Mouse (Mus musculus) urinary bladder, postnatal 25 days (tissue): ENCODE results near the gene Lrrc38.
"Not testable (repeated sequence)": the region's sequence is repeated elsewhere in the genome, so short reads cannot be mapped to it uniquely, and the experiment has no call there.

Experiments used
- DNase-seq: peaks from one replicate; pipeline ENCODE4 v3.0.0; 2022; ENCODE audit warnings: low spot score

Lrrc38 gene

GRCm38 (mm10) chr4:143349484-143349906, at the start of gene Lrrc38:
Gene Lrrc38, plus strand, starts transcription at chr4:143349757.
- DNase-seq, result no peak

- DNase-seq, result no peak
These were observed 49.4 kb upstream of the Lrrc38 start for GRCm38 (mm10) chr4:143300113-143300688.

DNA sequence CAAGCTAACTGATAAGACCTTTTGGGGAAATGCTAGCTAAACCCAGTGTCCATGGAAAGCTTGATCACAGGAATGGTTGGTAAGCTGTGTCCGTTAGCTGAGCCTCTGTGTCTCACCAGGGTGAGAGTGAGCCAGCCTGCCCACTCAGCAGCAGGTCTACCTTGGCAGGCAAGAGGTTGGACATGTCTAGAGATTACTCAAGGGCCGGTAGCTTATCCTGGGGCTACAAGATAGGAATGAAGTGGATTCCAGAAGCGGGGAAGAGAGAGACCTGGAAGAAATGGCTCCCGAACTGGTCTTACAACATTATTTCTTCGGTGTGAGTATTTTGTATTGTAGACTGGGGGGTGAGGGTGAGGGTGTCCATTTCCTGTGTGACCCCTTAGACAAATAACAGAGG, 48.5 kb upstream of the Lrrc38 start:
- no peak for DNase-seq

DNA sequence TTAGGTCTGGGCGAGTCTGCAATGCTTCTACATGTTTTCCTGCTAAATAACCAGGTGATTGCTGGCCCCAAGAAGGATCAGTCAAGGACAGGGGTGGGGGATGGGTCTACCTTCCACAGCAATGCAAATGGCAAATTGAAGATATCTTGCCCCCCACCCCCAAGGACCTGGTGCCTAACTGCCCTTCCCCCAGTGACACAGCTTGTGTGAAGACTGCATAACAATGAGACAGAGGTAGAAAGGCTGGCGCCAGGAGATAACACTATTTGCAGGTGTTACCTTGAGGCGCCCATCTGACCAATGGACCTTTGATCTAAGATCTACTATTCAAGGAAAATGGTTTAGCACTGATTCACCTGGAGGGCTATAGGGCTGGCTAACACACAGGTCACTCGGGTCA, 47.7 kb upstream of the Lrrc38 start:
- no peak for DNase-seq

DNA sequence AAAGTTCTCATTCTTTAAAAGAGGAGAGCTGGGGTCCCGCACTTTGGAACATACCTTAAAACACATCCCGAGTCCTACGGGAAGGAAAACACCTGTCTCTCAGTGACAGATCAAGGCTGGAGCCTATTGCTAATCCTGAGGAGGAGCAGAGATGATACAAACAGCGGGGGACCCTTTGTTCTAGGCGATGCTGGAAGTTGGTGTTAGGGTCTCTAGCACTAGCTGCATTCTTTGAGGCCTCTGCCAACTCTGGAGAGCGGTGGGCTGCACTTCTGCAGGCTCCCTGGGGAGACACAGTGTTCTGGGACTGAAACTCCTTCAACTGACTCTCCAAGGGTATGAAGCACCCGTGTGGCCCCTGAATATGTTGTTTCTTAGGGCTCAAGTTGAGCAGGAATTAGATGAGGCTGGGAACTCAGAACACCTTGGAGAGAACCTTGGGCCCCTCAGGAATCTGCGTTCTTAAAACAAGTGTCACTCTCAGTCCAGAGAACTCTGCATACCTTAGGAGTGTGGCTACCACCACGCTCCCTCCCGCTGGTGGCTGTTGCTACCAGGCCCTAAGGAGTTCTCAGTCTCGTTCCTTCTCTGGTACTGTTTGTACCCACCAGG, 47.2 kb upstream of the Lrrc38 start:
- DNase-seq, result no peak

DNA sequence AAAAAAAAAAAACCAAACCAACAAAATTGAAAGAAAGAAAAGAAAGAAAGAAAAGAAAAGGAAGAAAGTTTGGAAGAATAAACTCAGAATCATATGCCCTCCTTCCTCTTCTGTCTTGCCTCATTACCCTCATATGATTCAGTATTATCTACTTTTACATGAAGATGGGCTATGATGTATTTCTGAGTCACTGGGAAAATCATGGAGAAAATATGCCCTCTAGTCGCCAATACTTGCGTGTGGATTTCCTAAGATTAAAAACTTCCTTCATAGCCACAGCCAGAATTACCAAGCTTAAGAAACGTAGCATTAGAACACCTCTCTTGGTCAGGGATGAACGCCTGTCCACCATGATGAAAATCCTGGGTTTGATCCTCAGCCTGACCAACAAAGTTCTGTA, 44.5 kb upstream of the Lrrc38 start:
- no peak for DNase-seq

DNA sequence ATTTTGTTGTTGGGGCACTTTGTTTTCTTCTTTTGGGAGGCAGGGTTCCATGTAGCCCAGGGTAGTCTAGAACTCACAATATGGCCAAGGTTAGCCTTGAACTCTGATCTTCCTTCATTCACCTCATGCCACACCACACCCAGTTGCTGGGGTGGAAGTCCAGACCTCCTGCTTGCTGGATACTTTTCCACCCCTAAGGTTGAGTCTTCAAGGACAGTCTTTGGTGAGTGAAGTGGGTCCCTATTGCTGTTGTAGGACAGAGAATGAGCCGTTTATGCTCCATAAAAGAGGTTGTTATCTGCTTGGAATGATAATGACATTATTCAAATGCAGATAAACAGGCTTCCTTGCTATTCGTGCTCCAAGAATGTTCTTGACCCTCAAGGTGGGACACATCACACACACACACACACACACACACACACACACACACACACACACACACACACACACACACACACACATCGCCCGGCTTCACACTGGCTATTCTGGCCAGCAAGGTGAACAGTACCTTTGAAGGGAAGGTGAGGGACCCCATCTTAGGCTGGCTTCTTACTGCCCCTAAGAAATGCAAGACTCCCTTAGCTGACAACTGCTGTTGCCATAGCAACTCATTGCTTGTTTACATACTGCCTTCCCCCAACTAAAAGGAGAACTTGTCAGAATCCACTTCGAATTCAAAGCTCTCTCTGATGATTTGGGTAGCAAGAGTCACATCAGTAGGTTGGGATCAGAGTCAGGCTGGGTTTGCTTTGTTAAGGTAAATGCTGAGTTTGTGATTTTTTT, 43.4 kb upstream of the Lrrc38 start:
- DNase-seq, result no peak

GRCm38 (mm10) chr4:143311341-143311740, 38.2 kb upstream of the Lrrc38 start:
- DNase-seq, result no peak

DNA sequence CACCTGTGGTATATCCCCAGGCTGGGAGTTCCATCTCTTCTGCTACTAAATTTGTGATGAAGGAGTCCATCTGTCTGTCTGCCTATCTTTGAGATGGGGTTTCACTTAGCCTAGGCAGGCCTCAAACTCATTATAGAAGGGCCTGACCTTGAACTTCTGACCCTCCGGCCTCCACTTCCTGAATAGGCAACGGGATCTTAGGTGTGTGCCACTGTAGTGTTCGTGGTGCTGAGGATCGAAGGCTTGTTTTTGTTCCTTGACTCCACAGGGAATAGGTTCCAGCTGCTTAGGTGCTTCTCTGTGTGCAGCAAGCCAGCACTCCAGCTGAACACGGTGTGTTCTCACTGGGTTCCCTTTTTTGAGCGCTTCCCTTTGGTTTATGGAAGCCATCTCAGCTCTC, 36.3 kb upstream of the Lrrc38 start:
- DNase-seq, result no peak

DNA sequence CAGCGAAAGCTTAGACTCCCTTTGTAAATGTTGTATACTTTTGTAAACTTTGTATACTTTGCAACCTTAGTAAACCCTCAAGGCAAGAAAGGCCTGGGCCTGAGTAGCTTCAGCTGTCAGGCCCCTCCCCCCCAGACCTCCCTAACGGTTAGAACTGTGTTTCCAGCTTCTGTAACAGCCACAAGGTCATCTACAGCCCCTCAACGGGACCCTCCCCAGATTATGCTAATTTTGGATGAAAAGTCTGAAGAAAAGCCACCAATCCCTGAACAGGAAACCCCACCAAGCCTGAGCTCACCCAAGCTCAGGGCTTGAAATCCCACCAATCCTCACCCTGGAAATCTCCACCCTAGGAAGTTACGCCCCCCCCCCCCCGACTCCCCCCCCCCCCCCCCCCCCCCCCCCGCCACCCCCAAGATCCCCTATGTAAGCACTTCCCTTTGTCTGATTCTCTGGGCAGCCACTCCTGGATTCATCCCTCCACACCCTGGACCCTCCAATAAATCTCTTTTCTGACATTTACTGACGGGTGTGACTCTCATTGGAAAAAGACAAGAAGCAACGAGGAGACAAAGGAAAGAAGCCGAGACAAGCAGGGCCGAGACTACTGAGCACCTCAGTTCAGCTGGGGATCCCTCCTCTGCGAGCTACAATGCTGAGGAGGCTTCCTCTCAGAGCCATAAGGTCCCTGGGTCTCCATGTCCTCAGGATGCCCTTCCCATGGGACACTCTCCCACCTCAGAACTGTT, 25.2 kb upstream of the Lrrc38 start:
- no peak for DNase-seq

GRCm38 (mm10) chr4:143324925-143325624, 24.5 kb upstream of the Lrrc38 start:
- no peak for DNase-seq

- DNase-seq, result peak; percentile 87
These were observed 24.0 kb upstream of the Lrrc38 start for GRCm38 (mm10) chr4:143325625-143325941.

GRCm38 (mm10) chr4:143330566-143330965, 19.0 kb upstream of the Lrrc38 start:
- DNase-seq, result peak; percentile 23

GRCm38 (mm10) chr4:143331787-143332186, 17.8 kb upstream of the Lrrc38 start:
- DNase-seq, result no peak

DNA sequence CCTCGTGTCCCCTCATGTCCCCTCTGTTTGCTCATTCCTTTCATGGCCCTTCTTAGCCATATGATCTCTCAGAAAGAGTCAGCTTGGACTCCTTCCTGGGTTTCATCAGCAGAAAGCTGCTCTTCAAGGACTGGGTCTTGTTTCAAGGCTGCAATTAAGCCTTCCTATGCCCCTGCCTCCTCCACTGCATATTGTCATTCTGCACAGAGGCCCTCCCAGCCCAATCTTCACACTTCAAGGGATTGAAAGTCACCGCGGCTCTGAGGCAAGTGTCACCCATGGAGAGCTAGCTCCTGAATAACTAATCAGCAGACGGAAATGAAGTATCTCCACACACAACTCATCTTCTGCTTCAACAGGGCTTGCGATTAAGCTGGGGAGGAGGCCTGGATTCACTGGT, 15.4 kb upstream of the Lrrc38 start:
- DNase-seq, result no peak

- no peak for DNase-seq
These were observed 14.6 kb upstream of the Lrrc38 start for GRCm38 (mm10) chr4:143334995-143335394.

GRCm38 (mm10) chr4:143336096-143336495, 13.5 kb upstream of the Lrrc38 start:
- no peak for DNase-seq

- DNase-seq, result no peak
These were observed 9.7 kb upstream of the Lrrc38 start for GRCm38 (mm10) chr4:143339808-143340207.

- no peak for DNase-seq
These were observed 8.1 kb upstream of the Lrrc38 start for GRCm38 (mm10) chr4:143341470-143341869.

DNA sequence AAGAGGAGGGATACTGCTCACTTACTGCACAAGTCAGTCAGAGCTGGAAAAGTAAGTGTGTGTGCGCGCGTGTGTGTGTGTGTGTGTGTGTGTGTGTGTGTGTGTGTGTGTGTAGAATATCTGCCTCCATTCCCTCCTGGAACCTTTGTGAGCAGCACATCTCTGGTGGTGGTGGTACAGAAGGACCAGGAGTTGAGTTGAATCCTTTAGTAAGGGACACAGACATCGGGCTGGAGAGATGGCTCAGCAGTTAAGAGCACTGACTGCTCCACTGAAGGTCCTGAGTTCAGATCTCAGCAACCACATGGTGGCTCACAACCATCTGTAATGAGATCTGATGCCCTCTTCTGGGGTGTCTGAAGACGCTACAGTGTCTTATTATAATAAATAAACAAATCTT, 4.1 kb upstream of the Lrrc38 start:
- DNase-seq, result not testable (repeated sequence)

GRCm38 (mm10) chr4:143348678-143349077, 879 bp upstream of the Lrrc38 start:
- no peak for DNase-seq
